Mouse (Mus musculus): ENCODE measurements around the gene Aldh3b2.
"Not testable (repeated sequence)": the region's sequence is repeated elsewhere in the genome, so short reads cannot be mapped to it uniquely, and the experiment has no call there.

The Aldh3b2 gene

DNA sequence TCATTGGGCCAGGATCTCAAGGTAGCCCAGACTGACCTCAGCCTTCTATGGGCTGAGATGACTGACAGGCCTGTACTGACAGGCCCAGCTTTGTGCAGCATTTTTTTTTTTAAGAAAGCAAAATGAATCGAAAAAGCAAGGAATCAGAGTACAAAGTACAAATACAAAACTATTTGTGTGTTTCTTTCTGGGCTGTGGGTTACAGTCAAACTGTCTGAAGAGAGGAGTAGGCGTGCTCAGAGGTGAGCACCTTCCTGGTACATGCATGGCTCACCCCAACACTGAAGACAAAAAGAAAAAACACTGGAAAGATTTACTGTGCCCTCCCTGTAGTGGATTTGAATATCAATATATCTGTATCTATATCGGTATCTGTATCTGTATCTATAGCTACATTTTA, 24.3 kb upstream of the Aldh3b2 start:
- no peak for DNase-seq (ENCODE audit: low spot score)

GRCm38 (mm10) chr19:3948546-3948945, 23.6 kb upstream of the Aldh3b2 start:
- no peak for DNase-seq (ENCODE audit: low spot score)

- DNase-seq (ENCODE audit: low spot score), result no peak
Measured at GRCm38 (mm10) chr19:3950331-3950730, 21.8 kb upstream of the Aldh3b2 start.

DNA sequence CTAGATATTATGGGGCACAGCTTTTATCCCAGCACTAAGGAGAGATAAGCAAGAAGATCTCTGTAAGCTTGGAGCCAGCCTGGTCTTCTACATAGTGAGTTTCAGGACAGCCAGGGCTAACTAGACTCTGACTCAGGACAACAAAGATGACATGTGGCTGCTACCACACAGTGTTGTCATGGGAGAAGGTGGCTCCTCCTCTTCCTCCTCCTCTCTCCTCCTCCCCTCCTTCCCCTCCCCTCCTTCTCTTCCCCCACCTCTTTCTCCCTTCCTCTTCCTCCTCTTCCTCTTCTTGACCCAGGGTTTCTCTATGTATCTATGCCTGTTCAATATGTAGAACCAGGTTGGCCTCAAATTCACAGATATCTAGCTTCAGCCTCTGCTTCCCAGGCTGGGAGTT, 20.7 kb upstream of the Aldh3b2 start:
- no peak for DNase-seq (ENCODE audit: low spot score)

GRCm38 (mm10) chr19:3952099-3952498, 20.0 kb upstream of the Aldh3b2 start:
- DNase-seq (ENCODE audit: low spot score), result no peak

- DNase-seq (ENCODE audit: low spot score), result no peak
Measured at GRCm38 (mm10) chr19:3955033-3955432, 17.1 kb upstream of the Aldh3b2 start.

GRCm38 (mm10) chr19:3955804-3956203, 16.3 kb upstream of the Aldh3b2 start:
- DNase-seq (ENCODE audit: low spot score), result no peak

DNA sequence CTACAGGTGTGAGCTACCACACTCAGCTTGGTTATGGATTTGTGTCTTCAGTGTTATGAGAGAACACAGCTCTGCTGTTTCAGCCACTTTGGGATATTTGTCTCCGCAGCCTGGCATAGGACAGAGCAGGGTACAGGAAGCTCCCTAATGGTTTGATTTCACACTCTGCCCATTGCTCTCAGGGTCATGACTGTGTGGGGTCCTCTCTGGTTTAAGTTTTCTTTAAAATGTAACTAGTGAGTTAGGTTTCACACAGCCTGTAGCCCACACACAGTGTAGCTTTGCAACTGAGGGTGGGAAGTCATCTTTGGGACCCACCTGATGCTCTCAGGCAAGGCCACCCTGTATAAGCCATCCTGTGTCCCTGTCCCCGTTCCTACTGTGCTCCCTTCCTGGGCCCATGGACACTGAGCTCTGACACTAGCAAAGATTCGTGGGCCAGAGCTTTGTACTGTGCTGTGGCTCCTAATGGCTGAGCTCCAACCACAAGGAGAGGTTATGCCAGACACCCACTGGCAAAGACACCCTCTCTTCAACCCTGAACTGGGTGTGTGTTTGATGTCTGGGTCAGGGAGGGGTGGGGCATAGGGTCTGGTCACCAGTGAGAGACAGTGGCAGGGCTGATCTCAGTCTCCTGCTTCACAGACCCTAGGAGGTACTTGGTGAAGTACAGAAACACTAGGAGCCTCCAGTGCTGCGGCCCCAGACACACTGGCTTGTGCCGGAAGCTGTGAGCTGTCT, 14.7 kb upstream of the Aldh3b2 start:
- not testable (repeated sequence) for DNase-seq (ENCODE audit: low spot score)

DNA sequence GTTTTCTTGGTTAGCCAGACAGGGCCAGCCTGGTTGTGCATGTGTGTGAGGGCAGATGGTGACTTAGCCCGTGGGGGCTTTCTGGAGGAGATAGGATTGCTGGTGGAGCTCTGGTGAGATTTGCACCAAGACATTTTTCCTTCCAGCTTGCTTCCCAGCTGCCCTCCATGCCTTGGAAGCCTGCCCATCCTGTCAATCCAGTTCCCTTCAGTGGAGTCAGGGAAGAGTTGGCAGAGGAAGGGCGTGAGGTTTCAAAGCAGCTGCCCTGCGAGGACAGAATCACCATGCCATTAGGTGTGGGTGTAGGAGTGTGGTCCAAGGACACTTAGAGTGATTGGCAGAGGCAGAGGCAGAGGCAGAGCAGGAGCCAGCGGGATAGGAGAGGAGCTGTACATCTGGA, 13.7 kb upstream of the Aldh3b2 start, which contains the start of gene Aldh3b3:
Gene Aldh3b3, plus strand, starts transcription at position 176 of the 400 bp plus-strand sequence.
- no peak for DNase-seq (ENCODE audit: low spot score)

- no peak for DNase-seq (ENCODE audit: low spot score)
Measured at GRCm38 (mm10) chr19:3959030-3959429, 13.1 kb upstream of the Aldh3b2 start.

- DNase-seq (ENCODE audit: low spot score), result no peak
Measured at GRCm38 (mm10) chr19:3960211-3960610, 11.9 kb upstream of the Aldh3b2 start.

DNA sequence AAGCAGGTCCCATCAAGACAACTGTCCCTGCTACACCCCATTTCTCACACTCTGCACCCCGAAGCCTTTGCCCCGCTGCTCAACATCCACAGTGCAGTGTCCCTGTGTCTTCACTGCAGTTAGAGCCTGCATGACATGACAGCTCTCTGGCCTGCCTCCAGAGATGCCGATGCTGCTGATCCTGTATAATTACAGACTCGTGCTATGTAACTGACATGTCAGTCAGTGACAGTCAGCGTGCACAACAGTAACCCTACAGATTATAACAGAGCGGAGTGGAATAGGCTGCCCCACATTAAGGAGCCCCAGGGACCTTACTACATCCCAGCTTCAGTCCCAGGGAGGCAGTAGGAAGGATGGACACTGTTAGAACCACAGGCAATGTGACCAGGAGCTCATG, 10.3 kb upstream of the Aldh3b2 start:
- DNase-seq (ENCODE audit: low spot score), result not testable (repeated sequence)

DNA sequence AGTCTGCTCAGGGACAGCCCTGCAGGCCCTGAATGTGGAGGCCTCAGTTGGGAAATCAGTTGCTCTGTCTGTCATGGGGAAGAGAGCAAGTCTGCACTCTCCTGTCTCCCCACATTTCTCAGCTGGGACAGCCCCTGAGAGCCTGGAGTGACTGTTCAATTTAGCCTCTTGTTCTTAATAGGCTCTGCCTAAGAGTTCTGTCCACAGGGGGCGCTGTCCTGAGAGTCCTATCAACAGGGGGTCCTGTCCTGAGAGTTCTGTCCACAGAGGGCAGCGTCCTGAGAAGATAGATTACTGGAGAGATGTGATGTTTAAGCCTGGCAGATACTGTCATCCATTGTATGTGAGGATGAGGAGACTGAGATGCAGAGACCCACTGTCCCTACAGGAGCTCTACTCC, 9.7 kb upstream of the Aldh3b2 start:
- no peak for DNase-seq (ENCODE audit: low spot score)

GRCm38 (mm10) chr19:3964030-3964429, 8.1 kb upstream of the Aldh3b2 start:
- no peak for DNase-seq (ENCODE audit: low spot score)

DNA sequence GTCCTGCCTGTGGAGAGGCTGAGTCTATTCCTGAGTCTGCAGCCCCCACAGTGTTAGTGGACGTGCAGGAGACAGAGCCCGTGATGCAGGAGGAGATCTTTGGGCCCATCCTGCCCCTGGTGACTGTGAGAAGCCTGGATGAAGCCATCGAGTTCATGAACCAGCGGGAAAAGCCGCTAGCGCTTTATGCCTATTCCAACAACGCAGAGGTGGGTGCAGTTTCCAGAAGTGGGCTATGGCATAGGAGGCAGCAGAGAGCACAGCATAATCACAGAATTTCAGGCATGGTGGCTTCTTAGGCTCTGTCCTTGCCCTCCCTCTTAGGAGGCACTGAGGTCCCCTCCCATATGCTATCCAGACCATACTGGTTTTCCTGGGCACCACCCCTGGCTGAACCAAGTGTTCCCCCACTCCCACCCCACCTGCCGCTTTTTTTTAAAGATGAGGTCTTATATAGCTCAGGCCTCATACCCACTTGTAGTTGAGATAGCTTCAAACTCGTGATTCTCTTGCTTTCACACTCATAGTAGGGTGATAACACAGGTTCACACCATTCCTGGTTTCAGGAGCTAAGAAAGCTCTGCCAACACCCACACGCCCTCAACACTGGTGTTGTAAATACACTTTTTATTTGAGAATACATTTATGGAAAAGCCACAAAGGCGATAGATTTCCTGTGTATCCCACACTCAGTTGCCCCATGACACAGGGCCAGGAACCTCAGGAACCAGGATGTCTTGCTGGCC, 5.6 kb upstream of the Aldh3b2 start:
- DNase-seq (ENCODE audit: low spot score), result no peak

DNA sequence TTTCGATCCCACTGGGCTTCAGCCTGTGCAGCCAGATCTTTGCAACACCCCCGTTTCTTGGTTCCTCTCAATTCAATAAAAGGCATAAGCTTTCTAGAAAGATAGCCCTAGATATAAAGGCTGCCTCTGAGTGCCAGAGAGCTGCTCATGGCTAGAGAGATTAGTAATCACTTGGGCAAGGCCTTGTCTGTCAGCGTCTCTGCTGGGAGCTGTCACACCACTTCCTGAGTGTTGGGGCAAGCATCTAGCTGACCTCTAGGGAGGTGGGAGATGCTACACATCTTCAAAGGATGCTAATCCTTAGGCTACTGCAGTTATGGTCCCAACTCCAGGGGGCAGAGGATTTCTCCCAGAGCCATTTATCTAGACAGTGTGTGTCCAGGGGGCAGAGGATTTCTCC, 4.9 kb upstream of the Aldh3b2 start:
- no peak for DNase-seq (ENCODE audit: low spot score)

- DNase-seq (ENCODE audit: low spot score), result not testable (repeated sequence)
Measured at GRCm38 (mm10) chr19:3974608-3975007, 2.5 kb downstream of the Aldh3b2 start.

DNA sequence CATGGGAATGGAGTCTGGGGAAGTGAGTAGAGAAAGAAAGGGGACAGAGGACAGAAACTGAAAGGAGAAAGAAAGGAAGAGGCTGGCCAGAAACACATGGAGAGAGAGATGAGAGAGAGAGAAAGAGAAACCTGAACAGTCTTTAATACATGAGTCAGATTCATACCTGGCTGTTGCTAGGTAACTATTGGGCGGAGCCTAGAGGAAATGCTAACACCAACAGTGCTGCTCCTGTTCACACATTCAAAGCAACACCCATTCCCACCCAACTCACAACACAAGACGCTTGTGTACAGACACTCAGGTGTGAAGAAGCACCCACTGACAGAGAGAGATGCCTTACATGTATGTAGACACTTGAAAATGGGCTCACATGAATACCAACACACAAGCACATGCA, 3.7 kb downstream of the Aldh3b2 start:
- no peak for DNase-seq (ENCODE audit: low spot score)

DNA sequence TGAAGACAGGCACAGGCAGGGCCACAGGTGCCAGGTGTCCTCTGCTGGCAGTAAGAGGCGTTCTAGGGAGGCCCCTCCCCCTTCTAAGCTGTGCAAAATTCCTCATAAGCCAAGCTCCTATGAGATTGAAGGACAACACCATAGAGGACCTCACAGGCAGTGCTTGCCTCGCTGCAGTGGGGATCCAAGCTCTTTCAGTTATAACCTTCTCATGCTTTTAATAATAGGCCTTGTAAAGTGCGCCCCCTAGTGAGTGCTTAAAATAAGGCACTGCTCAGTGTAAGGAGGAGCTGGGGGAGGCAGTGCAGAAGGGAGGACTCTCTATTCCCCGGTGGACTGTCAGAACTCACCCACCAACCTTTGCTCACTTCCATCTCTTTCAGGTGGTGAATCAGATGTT, 8.2 kb downstream of the Aldh3b2 start:
- peak; percentile 91 for DNase-seq (ENCODE audit: low spot score)

DNA sequence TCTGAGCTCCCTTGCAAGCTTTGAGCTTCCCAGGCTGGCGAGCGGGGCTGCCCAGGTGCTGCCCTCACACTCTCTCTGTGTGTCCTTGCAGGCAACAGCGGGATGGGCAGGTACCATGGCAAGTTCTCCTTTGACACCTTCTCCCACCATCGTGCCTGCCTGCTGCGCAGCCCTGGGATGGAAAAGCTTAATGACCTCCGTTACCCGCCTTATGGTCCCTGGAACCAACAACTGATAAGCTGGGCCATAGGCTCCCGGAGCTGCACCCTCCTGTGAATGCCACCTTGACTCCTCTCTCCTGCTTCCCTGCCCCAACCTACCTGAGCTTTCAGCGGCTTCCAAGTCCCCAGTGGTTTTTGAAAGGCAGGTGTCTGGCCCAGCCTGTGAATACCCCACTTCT, 8.8 kb downstream of the Aldh3b2 start:
- no peak for DNase-seq (ENCODE audit: low spot score)

DNA sequence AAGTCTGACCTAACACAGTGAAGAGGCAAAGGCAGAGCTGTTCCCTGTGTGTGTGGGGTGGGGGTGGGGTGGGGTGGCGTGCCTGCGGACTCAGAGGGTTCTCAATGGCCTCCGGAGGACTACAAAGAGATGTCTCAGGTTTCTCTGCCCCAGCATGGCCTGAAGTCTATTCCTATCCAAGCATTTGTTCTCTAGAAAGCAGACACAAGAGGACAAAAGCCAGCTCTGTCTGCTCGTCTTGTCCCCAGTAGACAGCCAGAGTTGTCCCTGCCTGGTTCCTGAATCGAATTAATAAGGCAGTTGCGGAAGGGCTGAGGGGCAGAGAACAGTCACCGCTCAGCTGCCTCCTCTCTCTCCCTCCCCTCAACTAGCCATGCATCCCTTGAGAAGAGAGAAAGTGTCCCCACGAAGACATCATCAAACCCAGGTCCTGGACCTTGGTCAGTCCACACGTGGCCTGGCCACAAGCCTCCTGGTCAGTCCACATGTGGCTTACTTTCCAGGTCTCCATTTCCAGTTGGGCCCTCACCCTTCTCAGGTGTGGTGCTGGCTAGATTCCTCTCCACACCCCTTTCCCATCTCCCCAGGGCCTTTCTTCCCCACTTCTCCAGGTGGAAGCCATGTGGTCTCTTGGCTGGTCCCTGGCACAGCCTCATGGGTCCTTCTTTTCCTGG, 11.5 kb downstream of the Aldh3b2 start:
- peak; percentile 34 for DNase-seq (ENCODE audit: low spot score)

- DNase-seq (ENCODE audit: low spot score), result peak; percentile 66
Measured at GRCm38 (mm10) chr19:3985261-3985681, 13.1 kb downstream of the Aldh3b2 start.

- DNase-seq (ENCODE audit: low spot score), result peak; percentile 55
Measured at GRCm38 (mm10) chr19:3986334-3986733, 14.2 kb downstream of the Aldh3b2 start, which contains the start of gene Acy3. Acy3 (plus strand) TSS chr19:3986570.
